Mouse (Mus musculus): ENCODE data around the gene Col28a1.

Col28a1 gene

GRCm38 (mm10) chr6:8192517-8192916 lies at the start of gene Col28a1:
Col28a1 (minus strand) TSS chr6:8192617.
- in situ Hi-C loops (cut with MseI, MboI): no loop called here

- in situ Hi-C loops (cut with MseI, MboI): no loop called here
Measured at GRCm38 (mm10) chr6:8228596-8228995, 36.2 kb upstream of the Col28a1 start.

- in situ Hi-C loops (cut with MseI, MboI): no loop called here
Measured at GRCm38 (mm10) chr6:8227035-8227434, 34.6 kb upstream of the Col28a1 start.

- in situ Hi-C loops (cut with MseI, MboI): no loop called here
Measured at GRCm38 (mm10) chr6:8210661-8211060, 18.2 kb upstream of the Col28a1 start.

- in situ Hi-C loops (cut with MseI, MboI): no loop called here
Measured at GRCm38 (mm10) chr6:8209866-8210186, 17.4 kb upstream of the Col28a1 start.

GRCm38 (mm10) chr6:8209047-8209865 lies 16.8 kb upstream of the Col28a1 start, which contains the start of gene Mios:
Mios (plus strand) TSS chr6:8209222.
- in situ Hi-C loops (cut with MseI, MboI): no loop called here

- in situ Hi-C loops (cut with MseI, MboI): no loop called here
Measured at GRCm38 (mm10) chr6:8189917-8190316, 2.5 kb downstream of the Col28a1 start.

GRCm38 (mm10) chr6:8188599-8189233 lies 3.7 kb downstream of the Col28a1 start:
- in situ Hi-C loops (cut with MseI, MboI): no loop called here

GRCm38 (mm10) chr6:8178397-8178941 lies 13.9 kb downstream of the Col28a1 start:
- in situ Hi-C loops (cut with MseI, MboI): no loop called here

- in situ Hi-C loops (cut with MseI, MboI): no loop called here
Measured at GRCm38 (mm10) chr6:8176116-8176515, 16.3 kb downstream of the Col28a1 start.

- in situ Hi-C loops (cut with MseI, MboI): no loop called here
Measured at GRCm38 (mm10) chr6:8175346-8175745, 17.1 kb downstream of the Col28a1 start.

GRCm38 (mm10) chr6:8174062-8174461 lies 18.4 kb downstream of the Col28a1 start:
- in situ Hi-C loops (cut with MseI, MboI): no loop called here

GRCm38 (mm10) chr6:8172101-8172500 lies 20.3 kb downstream of the Col28a1 start:
- in situ Hi-C loops (cut with MseI, MboI): no loop called here

GRCm38 (mm10) chr6:8164741-8165140 lies 27.7 kb downstream of the Col28a1 start:
- in situ Hi-C loops (cut with MseI, MboI): no loop called here

GRCm38 (mm10) chr6:8160001-8160400 lies 32.4 kb downstream of the Col28a1 start:
- in situ Hi-C loops (cut with MseI, MboI): no loop called here

GRCm38 (mm10) chr6:8157121-8157520 lies 35.3 kb downstream of the Col28a1 start:
- in situ Hi-C loops (cut with MseI, MboI): no loop called here

- in situ Hi-C loops (cut with MseI, MboI): no loop called here
Measured at GRCm38 (mm10) chr6:8152551-8153361, 39.7 kb downstream of the Col28a1 start.

GRCm38 (mm10) chr6:8148916-8149315 lies 43.5 kb downstream of the Col28a1 start:
- in situ Hi-C loops (cut with MseI, MboI): no loop called here

GRCm38 (mm10) chr6:8141881-8142280 lies 50.5 kb downstream of the Col28a1 start:
- in situ Hi-C loops (cut with MseI, MboI): no loop called here

- in situ Hi-C loops (cut with MseI, MboI): no loop called here
Measured at GRCm38 (mm10) chr6:8130149-8130548, 62.3 kb downstream of the Col28a1 start.

- in situ Hi-C loops (cut with MseI, MboI): no loop called here
Measured at GRCm38 (mm10) chr6:8128164-8128563, 64.3 kb downstream of the Col28a1 start.

GRCm38 (mm10) chr6:8126545-8126944 lies 65.9 kb downstream of the Col28a1 start:
- in situ Hi-C loops (cut with MseI, MboI): no loop called here
